Mouse (Mus musculus) left cerebral cortex, postnatal 14 days (tissue): Measurements from ENCODE around the gene Fstl4. TPM values are rescaled to one million over a fixed set of nuclear protein-coding genes. Genes with fewer than 3 reads are reported as not detected.

Experiments
- DNase-seq, 2 experiments: peaks; one replicate each; pipeline ENCODE4 v3.0.0; 2021 to 2022; ENCODE audit warnings: low spot score in 2 of 2, mixed read lengths in 1 of 2
- intact Hi-C: fragments of 180-260 bp; cut with DNase I; formaldehyde crosslinking; loops from one replicate; pipeline ENCODE4 v1.15.1; 2025
- total RNA-seq, 2 experiments: library from RNA; stranded (reverse); gene quantifications; 2 replicates each; pipeline ENCODE4 v1.2.3; 2021

The Fstl4 gene
- total RNA-seq, 2 experiments from 2014 or later, result 25.6 to 30.2 TPM

GRCm38 (mm10) chr11:53000226-53000625, 235.8 kb downstream of the Fstl4 start:
- DNase-seq, result no peak
- intact Hi-C loops, result no loop called here

GRCm38 (mm10) chr11:53003361-53003760, 238.9 kb downstream of the Fstl4 start:
- intact Hi-C loops, result no loop called here
- no peak for DNase-seq

GRCm38 (mm10) chr11:53003811-53004210, 239.4 kb downstream of the Fstl4 start:
- DNase-seq, result no peak
- intact Hi-C loops, result no loop called here

GRCm38 (mm10) chr11:53009597-53009996, 245.2 kb downstream of the Fstl4 start:
- intact Hi-C loops, result no loop called here
- no peak for DNase-seq

- intact Hi-C loops, result no loop called here
- no peak for DNase-seq
Measured at GRCm38 (mm10) chr11:53011996-53012505, 247.6 kb downstream of the Fstl4 start.

GRCm38 (mm10) chr11:53013906-53014305, 249.5 kb downstream of the Fstl4 start:
- intact Hi-C loops, result no loop called here
- no peak for DNase-seq

GRCm38 (mm10) chr11:53016358-53017021, 252.1 kb downstream of the Fstl4 start:
- intact Hi-C loops, result no loop called here
- DNase-seq, result no peak

DNA sequence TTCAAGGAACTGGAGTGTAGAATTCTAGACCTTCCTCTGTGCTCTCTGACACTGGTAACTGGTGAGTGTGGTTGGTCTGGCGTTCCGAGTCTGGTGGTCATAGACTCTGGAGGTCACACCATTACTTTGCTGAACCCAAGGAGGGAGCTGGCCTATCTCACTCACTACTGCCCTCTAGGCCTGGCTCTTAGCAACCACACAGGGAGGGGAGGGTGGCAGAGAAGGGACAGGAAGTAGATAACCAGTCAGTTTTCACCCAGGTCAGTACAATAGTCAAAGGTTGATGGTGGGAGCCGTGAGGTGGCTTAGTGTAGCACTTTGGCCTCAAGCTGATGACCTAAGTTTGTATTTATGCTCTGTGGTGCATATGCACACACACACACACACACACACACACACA, 255.1 kb downstream of the Fstl4 start:
- intact Hi-C loops, result no loop called here
- DNase-seq, result no peak

GRCm38 (mm10) chr11:53024403-53024802, 260.0 kb downstream of the Fstl4 start:
- no peak for DNase-seq
- intact Hi-C loops, result no loop called here

- intact Hi-C loops, result no loop called here
- no peak for DNase-seq
Measured at GRCm38 (mm10) chr11:53025686-53026085, 261.3 kb downstream of the Fstl4 start.

DNA sequence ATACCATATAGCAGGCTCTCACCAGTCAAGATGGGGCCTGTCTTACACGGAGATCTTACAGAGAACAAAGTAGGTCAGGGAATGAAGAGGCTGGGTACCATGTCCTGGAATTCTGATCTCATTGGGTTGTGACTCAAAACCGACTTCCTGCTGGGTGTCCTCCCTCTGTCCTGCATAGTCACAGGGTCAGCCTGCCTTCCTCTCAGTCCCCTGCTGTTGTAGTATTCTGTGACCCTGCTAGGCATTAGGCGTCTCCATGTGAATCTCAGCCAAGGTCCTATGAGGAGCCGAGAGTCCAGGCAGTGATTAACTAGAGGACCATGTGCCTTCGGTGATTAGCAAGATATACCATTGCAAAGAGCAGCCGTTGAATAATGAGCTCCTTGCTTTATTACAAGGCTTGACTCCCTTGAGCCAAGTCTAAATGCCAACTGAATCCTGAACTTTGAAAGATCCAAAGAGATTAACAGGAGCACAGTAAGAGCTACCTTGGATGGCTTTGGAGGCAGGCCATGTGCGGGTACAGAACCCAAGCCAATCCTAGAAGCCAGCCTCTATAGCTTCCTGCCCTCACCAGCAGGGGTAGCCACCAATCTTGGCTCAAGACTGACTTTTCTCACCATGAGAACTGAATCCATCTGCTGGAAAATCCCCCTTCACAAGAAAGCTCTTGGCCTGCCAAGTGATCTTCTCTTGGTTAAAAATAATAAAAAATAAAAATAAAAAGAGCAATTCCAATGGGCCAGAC, 264.2 kb downstream of the Fstl4 start:
- intact Hi-C loops, result no loop called here
- no peak for DNase-seq

GRCm38 (mm10) chr11:53031777-53032176, 267.3 kb downstream of the Fstl4 start:
- intact Hi-C loops, result loop anchor here (2.0 to 5.0 kb wide), 2 partner anchors 265 to 609 kb away; no protein-coding TSS in a partner anchor
- no peak for DNase-seq

DNA sequence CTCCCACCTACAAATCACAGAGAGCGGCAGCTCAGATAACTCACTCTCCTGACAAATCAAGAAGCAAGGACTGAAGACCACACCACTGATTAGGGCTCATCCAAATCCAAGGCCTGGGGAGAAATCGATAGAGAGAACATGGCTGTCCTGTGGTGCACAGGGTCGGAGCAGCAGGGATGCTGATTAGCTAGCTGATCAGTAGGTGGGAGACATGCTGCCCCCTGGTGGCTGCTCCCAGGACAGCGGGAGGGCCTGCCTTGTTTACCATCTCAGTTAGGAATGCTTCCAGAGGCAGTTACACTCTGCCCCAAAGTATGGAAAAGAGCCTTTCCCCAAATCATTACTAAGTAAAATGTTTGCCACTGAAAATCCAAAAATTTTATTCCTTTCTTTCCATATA, 267.9 kb downstream of the Fstl4 start:
- intact Hi-C loops, result loop anchor here (2.0 to 5.0 kb wide), 2 partner anchors 266 to 610 kb away; no protein-coding TSS in a partner anchor
- peak; percentile 82 to 87 for DNase-seq

GRCm38 (mm10) chr11:53035414-53035813, 271.0 kb downstream of the Fstl4 start:
- DNase-seq, result no peak
- intact Hi-C loops, result no loop called here

- intact Hi-C loops, result no loop called here
- no peak for DNase-seq
Measured at GRCm38 (mm10) chr11:53046850-53047249, 282.4 kb downstream of the Fstl4 start.

DNA sequence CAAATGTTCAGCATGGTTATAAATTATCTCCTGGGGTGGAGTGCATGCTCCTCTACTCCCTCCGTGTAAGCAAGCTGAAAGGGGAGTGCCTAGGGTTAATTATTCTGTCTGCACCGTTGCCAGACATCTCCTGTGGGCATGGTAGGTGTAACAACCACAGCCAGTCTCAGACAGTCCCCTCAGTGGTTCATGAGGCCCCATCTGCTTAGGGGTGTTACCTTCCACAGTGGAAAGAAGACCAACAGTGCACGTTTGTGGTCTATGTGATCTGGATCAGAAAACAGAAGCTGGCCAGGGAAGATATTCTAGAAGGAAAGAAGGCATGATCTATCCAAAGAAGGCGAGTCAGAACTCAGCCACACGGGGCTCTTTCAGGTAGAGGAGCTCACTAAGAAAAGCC, 289.7 kb downstream of the Fstl4 start:
- intact Hi-C loops, result no loop called here
- DNase-seq, result no peak

- DNase-seq, result no peak
- intact Hi-C loops, result no loop called here
Measured at GRCm38 (mm10) chr11:53055896-53056295, 291.5 kb downstream of the Fstl4 start.

DNA sequence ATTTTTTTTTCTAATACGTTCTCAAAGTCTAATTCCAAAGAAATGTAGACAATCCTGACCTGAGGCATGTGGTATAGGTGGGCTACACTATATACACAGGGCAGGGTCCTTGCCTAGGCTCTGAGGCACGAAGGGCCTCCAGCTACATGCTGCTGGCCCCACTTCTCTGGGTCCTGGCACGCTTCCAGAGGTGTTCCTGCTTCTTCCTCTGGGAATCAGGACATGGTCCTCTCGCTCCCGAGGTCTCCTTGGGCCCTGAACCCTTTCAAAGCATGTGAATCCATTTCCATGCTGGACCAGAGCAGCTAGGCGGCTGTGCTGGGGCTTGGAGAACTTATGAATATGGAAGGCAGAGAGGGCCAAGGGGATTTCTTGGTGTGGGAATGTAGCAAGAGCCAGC, 292.3 kb downstream of the Fstl4 start:
- intact Hi-C loops, result no loop called here
- no peak for DNase-seq

DNA sequence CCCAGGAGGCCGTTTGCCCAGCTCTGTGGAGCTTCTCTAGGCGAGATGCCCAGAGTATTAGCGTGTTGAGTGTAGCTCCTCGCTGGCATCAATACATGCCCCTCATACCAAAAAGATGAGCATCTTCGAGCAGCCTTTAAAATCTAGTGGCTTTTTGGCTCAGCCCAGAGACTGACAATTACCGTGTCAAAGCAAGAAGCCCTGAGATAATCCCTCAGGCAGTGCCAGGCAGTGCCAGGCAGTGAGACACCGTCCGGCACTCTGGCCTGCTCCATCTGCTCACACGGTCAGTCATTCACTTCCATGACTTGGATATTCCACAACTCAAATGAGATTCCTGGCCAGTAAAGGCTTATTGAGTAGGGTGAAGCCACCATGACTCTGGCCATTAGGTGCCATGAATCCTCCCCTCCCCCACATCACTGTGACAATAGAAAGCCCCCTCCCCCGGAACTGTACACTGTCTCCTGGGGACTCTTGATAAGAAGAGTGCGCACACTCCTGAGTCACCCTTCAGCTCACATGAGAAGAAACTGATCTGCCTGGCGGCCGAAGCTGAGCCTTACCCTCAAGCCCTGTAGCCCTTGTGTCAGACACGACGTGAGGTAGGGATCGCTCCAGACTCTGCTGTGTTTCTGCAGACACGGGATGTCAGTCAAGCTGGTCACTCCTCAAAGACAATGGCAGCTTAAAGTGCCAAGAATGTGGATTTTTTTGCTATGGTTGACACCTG, 293.6 kb downstream of the Fstl4 start:
- DNase-seq, result no peak
- intact Hi-C loops, result no loop called here

- DNase-seq, result no peak
- intact Hi-C loops, result no loop called here
Measured at GRCm38 (mm10) chr11:53058557-53058956, 294.1 kb downstream of the Fstl4 start.
